Mouse (Mus musculus) limb, embryonic 13.5 days (tissue): ENCODE data around the gene Kcnk13. TPM values are rescaled to one million over a fixed set of nuclear protein-coding genes. Genes with fewer than 3 reads are reported as not detected.

Source experiments
- ATAC-seq: fragments of 200-750 bp; cut with Nextera tagmentation; 2 replicates; pipeline ENCODE4 v1.8.0; 2017; ENCODE audit warnings: low read depth, moderate number of reproducible peaks, moderate TSS enrichment; ENCODE audit not compliant: low FRiP score
- H3K27ac ChIP-seq: fragments of 300-500 bp; sonication (generic); 2 replicates; pipeline ENCODE4 v1.5.1; 2015; ENCODE audit warnings: inconsistent platforms, mild to moderate bottlenecking, moderate library complexity
- H3K27me3 ChIP-seq: fragments of 300-500 bp; sonication (generic); 2 replicates; pipeline ENCODE4 v1.6.1; 2015; ENCODE audit warnings: mild to moderate bottlenecking, inconsistent platforms
- H3K36me3 ChIP-seq: fragments of 300-500 bp; sonication (generic); 2 replicates; pipeline ENCODE4 v1.6.1; 2015; ENCODE audit warnings: inconsistent platforms, mild to moderate bottlenecking, moderate library complexity
- H3K4me1 ChIP-seq: fragments of 300-500 bp; sonication (generic); 2 replicates; pipeline ENCODE4 v1.6.1; 2015; ENCODE audit warnings: inconsistent platforms
- H3K4me2 ChIP-seq: fragments of 300-500 bp; sonication (generic); replicated peaks from 2 replicates; pipeline ENCODE4 v1.6.1; 2015; ENCODE audit warnings: inconsistent platforms, mild to moderate bottlenecking, moderate library complexity
- H3K4me3 ChIP-seq: fragments of 300-500 bp; sonication (generic); 2 replicates; pipeline ENCODE4 v1.5.1; 2015; ENCODE audit warnings: moderate library complexity, mild to moderate bottlenecking, inconsistent platforms
- H3K9ac ChIP-seq: fragments of 300-500 bp; sonication (generic); 2 replicates; pipeline ENCODE4 v1.6.1; 2015; ENCODE audit warnings: mild to moderate bottlenecking, inconsistent platforms
- H3K9me3 ChIP-seq: fragments of 300-500 bp; sonication (generic); 2 replicates; pipeline ENCODE4 v1.6.1; 2016; ENCODE audit warnings: inconsistent platforms
- WGBS: fragments of 180-500 bp; shearing (Covaris S2); methylation state at CpG from one replicate; pipeline ENCODE4 v1.1.7; 2015; 5-methylcytosine and 5-hydroxymethylcytosine counted together
- polyA plus RNA-seq: library from polyadenylated mRNA; unstranded; fragments of >200 nt; fragmentation: Nextera tagmentation; extraction: Ambion mirVana; gene quantifications from 2 replicates; pipeline ENCODE4 v1.2.1, GENCODE M21; 2015

The Kcnk13 gene
- 2.4 and 2.7 TPM in 2 replicates for polyA plus RNA-seq

- Histone ChIP-seq H3K27ac (no peak within 1 kb of the TSS), H3K4me1 (peaks cover 32% of the 10 kb centered on the region), H3K4me2 (peak within 1 kb of the TSS; percentile 96), H3K9me3 (no peaks in the 10 kb centered on the region), H3K27me3 (peaks cover 86% of the 10 kb centered on the region), H3K36me3 (no peaks in the 10 kb centered on the region), H3K9ac (peak within 1 kb of the TSS; percentile 59), H3K4me3 (peak within 1 kb of the TSS; percentile 54)
- peak; percentile 64 for ATAC-seq
- WGBS: 2% methylated on average over 39 of the region's 39 CpGs
Observed at GRCm38 (mm10) chr12:99964301-99965202, at the start of gene Kcnk13. Kcnk13 (plus strand) TSS chr12:99964499.

- peaks cover 57% of the 10 kb centered on the region for H3K36me3 ChIP-seq
- ATAC-seq: no peak
- H3K4me2 ChIP-seq: no peak overlapping the region
- WGBS: 80% methylated on average over 15 of the region's 15 CpGs
- no peaks in the 10 kb centered on the region for H3K9me3 ChIP-seq
- no peaks in the 10 kb centered on the region for H3K27me3 ChIP-seq
- H3K4me3 ChIP-seq: no peak overlapping the region
- no peak overlapping the region for H3K9ac ChIP-seq
- H3K27ac ChIP-seq: no peak overlapping the region
- no peaks in the 10 kb centered on the region for H3K4me1 ChIP-seq
Observed at GRCm38 (mm10) chr12:99917800-99918427, 46.4 kb upstream of the Kcnk13 start.

- no peaks in the 10 kb centered on the region for H3K27me3 ChIP-seq
- no peak overlapping the region for H3K4me2 ChIP-seq
- WGBS: 91% methylated on average over 3 of the region's 3 CpGs
- H3K9me3 ChIP-seq: no peaks in the 10 kb centered on the region
- no peak overlapping the region for H3K27ac ChIP-seq
- no peaks in the 10 kb centered on the region for H3K4me1 ChIP-seq
- ATAC-seq: no peak
- no peak overlapping the region for H3K9ac ChIP-seq
- H3K4me3 ChIP-seq: no peak overlapping the region
- peaks cover 59% of the 10 kb centered on the region for H3K36me3 ChIP-seq
Observed at GRCm38 (mm10) chr12:99919636-99920035, 44.7 kb upstream of the Kcnk13 start.

- Histone ChIP-seq H3K36me3 (peaks cover 54% of the 10 kb centered on the region), H3K9me3 (no peaks in the 10 kb centered on the region), H3K27ac (no peak overlapping the region), H3K4me2 (no peak overlapping the region), H3K9ac (no peak overlapping the region), H3K4me3 (no peak overlapping the region), H3K27me3 (no peaks in the 10 kb centered on the region), H3K4me1 (no peaks in the 10 kb centered on the region)
- 83% methylated on average over 3 of the region's 3 CpGs for whole genome bisulfite sequencing
- ATAC-seq: no peak
Observed at GRCm38 (mm10) chr12:99921045-99921444, 43.3 kb upstream of the Kcnk13 start.

GRCm38 (mm10) chr12:99923131-99923606 lies 41.1 kb upstream of the Kcnk13 start:
- no peak for ATAC-seq

GRCm38 (mm10) chr12:99923703-99924102 lies 40.6 kb upstream of the Kcnk13 start:
- H3K4me1 ChIP-seq: no peaks in the 10 kb centered on the region
- H3K27me3 ChIP-seq: no peaks in the 10 kb centered on the region
- no peak overlapping the region for H3K9ac ChIP-seq
- H3K4me2 ChIP-seq: no peak overlapping the region
- ATAC-seq: no peak
- WGBS: 81% methylated on average over 5 of the region's 5 CpGs
- no peak overlapping the region for H3K27ac ChIP-seq
- no peaks in the 10 kb centered on the region for H3K9me3 ChIP-seq
- no peak overlapping the region for H3K4me3 ChIP-seq
- peaks cover 42% of the 10 kb centered on the region for H3K36me3 ChIP-seq

More at GRCm38 (mm10) chr12:99923131-99923606, 41.1 kb upstream of the Kcnk13 start:
- 66% methylated on average over 5 of the region's 5 CpGs for WGBS
- Histone ChIP-seq H3K27me3 (no peaks in the 10 kb centered on the region), H3K9me3 (no peaks in the 10 kb centered on the region), H3K4me2 (no peak overlapping the region), H3K4me1 (no peaks in the 10 kb centered on the region), H3K27ac (no peak overlapping the region), H3K36me3 (peaks cover 47% of the 10 kb centered on the region), H3K4me3 (no peak overlapping the region), H3K9ac (no peak overlapping the region)

GRCm38 (mm10) chr12:99928311-99928710 lies 36.0 kb upstream of the Kcnk13 start:
- no peak overlapping the region for H3K27ac ChIP-seq
- H3K4me1 ChIP-seq: no peaks in the 10 kb centered on the region
- no peak overlapping the region for H3K9ac ChIP-seq
- H3K4me2 ChIP-seq: no peak overlapping the region
- H3K9me3 ChIP-seq: no peaks in the 10 kb centered on the region
- 92% methylated on average over 7 of the region's 7 CpGs for WGBS
- H3K27me3 ChIP-seq: no peaks in the 10 kb centered on the region
- ATAC-seq: no peak
- H3K4me3 ChIP-seq: no peak overlapping the region
- H3K36me3 ChIP-seq: peaks cover 40% of the 10 kb centered on the region

- ATAC-seq: no peak
- Histone ChIP-seq H3K36me3 (peaks cover 45% of the 10 kb centered on the region), H3K9me3 (no peaks in the 10 kb centered on the region), H3K4me2 (no peak overlapping the region), H3K4me1 (no peaks in the 10 kb centered on the region), H3K27ac (no peak overlapping the region), H3K4me3 (no peak overlapping the region), H3K27me3 (no peaks in the 10 kb centered on the region), H3K9ac (no peak overlapping the region)
- WGBS: 44% methylated on average over 1 of the region's 1 CpGs
Observed at GRCm38 (mm10) chr12:99929160-99929559, 35.1 kb upstream of the Kcnk13 start.

- 91% methylated on average over 4 of the region's 4 CpGs for WGBS
- Histone ChIP-seq H3K27me3 (no peaks in the 10 kb centered on the region), H3K9me3 (no peaks in the 10 kb centered on the region), H3K27ac (no peak overlapping the region), H3K4me1 (no peaks in the 10 kb centered on the region), H3K9ac (no peak overlapping the region), H3K4me2 (no peak overlapping the region), H3K36me3 (peaks cover 59% of the 10 kb centered on the region), H3K4me3 (no peak overlapping the region)
- no peak for ATAC-seq
Observed at GRCm38 (mm10) chr12:99932245-99932644, 32.1 kb upstream of the Kcnk13 start.

- Histone ChIP-seq H3K27me3 (no peaks in the 10 kb centered on the region), H3K27ac (no peak overlapping the region), H3K4me1 (no peaks in the 10 kb centered on the region), H3K36me3 (peaks cover 63% of the 10 kb centered on the region), H3K4me2 (no peak overlapping the region), H3K9ac (no peak overlapping the region), H3K9me3 (no peaks in the 10 kb centered on the region), H3K4me3 (no peak overlapping the region)
- ATAC-seq: no peak
- WGBS: 92% methylated on average over 3 of the region's 3 CpGs
Observed at GRCm38 (mm10) chr12:99933630-99934029, 30.7 kb upstream of the Kcnk13 start.

- Histone ChIP-seq H3K36me3 (peaks cover 67% of the 10 kb centered on the region), H3K27me3 (no peaks in the 10 kb centered on the region), H3K9me3 (no peaks in the 10 kb centered on the region), H3K27ac (no peak overlapping the region), H3K4me2 (no peak overlapping the region), H3K4me3 (no peak overlapping the region), H3K4me1 (no peaks in the 10 kb centered on the region), H3K9ac (no peak overlapping the region)
- ATAC-seq: no peak
- WGBS: 88% methylated on average over 8 of the region's 8 CpGs
Observed at GRCm38 (mm10) chr12:99935403-99935802, 28.9 kb upstream of the Kcnk13 start.

- no peak overlapping the region for H3K9ac ChIP-seq
- no peak for ATAC-seq
- WGBS: 51% methylated on average over 4 of the region's 4 CpGs
- H3K9me3 ChIP-seq: no peaks in the 10 kb centered on the region
- H3K4me2 ChIP-seq: no peak overlapping the region
- no peaks in the 10 kb centered on the region for H3K4me1 ChIP-seq
- no peaks in the 10 kb centered on the region for H3K27me3 ChIP-seq
- H3K4me3 ChIP-seq: no peak overlapping the region
- no peak overlapping the region for H3K27ac ChIP-seq
- H3K36me3 ChIP-seq: peaks cover 72% of the 10 kb centered on the region
Observed at GRCm38 (mm10) chr12:99938476-99938875, 25.8 kb upstream of the Kcnk13 start.
